Comparison of ENCODE assay signal across 14 mouse cellular contexts in genomic region chr4:86317916-86318542, GRCm38 (mm10).
DNase-seq lines count a peak whose midpoint lies in the region; ATAC-seq and TF ChIP-seq lines count a peak whose summit lies in the region.
"Had no signal": no experiment of that assay in that cellular context is flagged by ENCODE, and none has a peak within 500 bp of the region (broad histone marks: within the 10 kb centered on the region; RNA-seq: fewer than 3 reads in every experiment).

No protein-coding gene starts in this region.

- intact Hi-C loops in heart, postnatal 25 days (cut with DNase I) = no loop called here

- H3K27me3 ChIP-seq in heart, embryonic 15.5 days = no peaks in the 10 kb centered on the region
- H3K27me3 ChIP-seq in lung, embryonic 15.5 days = no peaks in the 10 kb centered on the region
- no peaks in the 10 kb centered on the region for H3K27me3 ChIP-seq in small intestine, adult 2 months (ENCODE audit: control insufficient read depth, insufficient read depth, low read length)
- H3K27me3 ChIP-seq: embryonic facial prominence, embryonic 15.5 days; liver, embryonic 15.5 days had no signal

- no peak for TF ChIP-seq CTCF in small intestine, adult 2 months (IDR thresholded peaks at IDR 0.05; ENCODE audit: extremely low read depth, insufficient read length, insufficient replicate concordance, low read depth, low read length)

- peaks cover 44% of the 10 kb centered on the region for H3K4me1 ChIP-seq in heart, embryonic 15.5 days (replicated peaks)
- peaks cover 33% of the 10 kb centered on the region for H3K4me1 ChIP-seq in lung, embryonic 15.5 days
- H3K4me1 ChIP-seq in small intestine, adult 2 months (ENCODE audit: control insufficient read depth, insufficient read depth, insufficient read length, low read length) = no peaks in the 10 kb centered on the region
- H3K4me1 ChIP-seq: embryonic facial prominence, embryonic 15.5 days; liver, embryonic 15.5 days had no signal

- no peak overlapping the region for H3K4me2 ChIP-seq in heart, embryonic 15.5 days
- no peak overlapping the region for H3K4me2 ChIP-seq in lung, embryonic 15.5 days
- H3K4me2 ChIP-seq: embryonic facial prominence, embryonic 15.5 days; liver, embryonic 15.5 days; midbrain, embryonic 11.5 days had no signal

- H3K4me3 ChIP-seq in heart, embryonic 15.5 days = no peak overlapping the region
- no peak overlapping the region for H3K4me3 ChIP-seq in lung, embryonic 15.5 days
- no peak overlapping the region for H3K4me3 ChIP-seq in small intestine, adult 2 months (ENCODE audit: low read depth, low read length)
- H3K4me3 ChIP-seq: embryonic facial prominence, embryonic 15.5 days; liver, embryonic 15.5 days had no signal

- no peak overlapping the region for H3K9ac ChIP-seq in heart, embryonic 15.5 days
- H3K9ac ChIP-seq in lung, embryonic 15.5 days = no peak overlapping the region
- H3K9ac ChIP-seq: embryonic facial prominence, embryonic 15.5 days; liver, embryonic 15.5 days had no signal

- no peaks in the 10 kb centered on the region for H3K9me3 ChIP-seq in heart, embryonic 15.5 days (replicated peaks)
- no peaks in the 10 kb centered on the region for H3K9me3 ChIP-seq in lung, embryonic 15.5 days
- H3K9me3 ChIP-seq: embryonic facial prominence, embryonic 15.5 days; liver, embryonic 15.5 days had no signal

- ATAC-seq in heart, embryonic 15.5 days (replicated peaks; ENCODE audit: insufficient number of reproducible peaks, insufficient read depth, low FRiP score, low read depth) = peak; percentile 54
- ATAC-seq in lung, embryonic 15.5 days (ENCODE audit: borderline replicate concordance, extremely low read depth, low FRiP score, low TSS enrichment) = peak; percentile 62

- H3K27ac ChIP-seq in heart, embryonic 15.5 days = peak overlapping the region; percentile 82
- peak overlapping the region; percentile 62 for H3K27ac ChIP-seq in lung, embryonic 15.5 days
- peak overlapping the region; percentile 42 for H3K27ac ChIP-seq in small intestine, adult 2 months (ENCODE audit: insufficient read depth, low read depth, low read length)
- H3K27ac ChIP-seq: embryonic facial prominence, embryonic 15.5 days; liver, embryonic 15.5 days had no signal

- 44% methylated on average over 3 of the region's 3 CpGs for WGBS in heart, embryonic 15.5 days
- 41% methylated on average over 3 of the region's 3 CpGs for WGBS in lung, embryonic 15.5 days
- 69% methylated on average over 3 of the region's 3 CpGs for WGBS in small intestine, adult 2 months

- TF ChIP-seq POLR2A in small intestine, adult 2 months (IDR thresholded peaks at IDR 0.05; ENCODE audit: low read depth, low read length) = no peak

- peak; percentile 14 to 35 for DNase-seq in adrenal gland, postnatal 36 days
- DNase-seq in adrenal gland, adult 18-20 months (ENCODE audit: low spot score in 2 of 2) = no peak
- DNase-seq in heart, postnatal 25 days (ENCODE audit: low spot score) = no peak
- no peak for DNase-seq in lung, postnatal 25 days (ENCODE audit: low spot score)
- DNase-seq in adipocyte (ENCODE audit: low spot score) = no peak
- DNase-seq: left cerebral cortex, postnatal 4 days; right cerebral cortex, postnatal 25 days; thymus, postnatal 36 days had no signal

- H3K36me3 ChIP-seq in heart, embryonic 15.5 days = no peaks in the 10 kb centered on the region
- H3K36me3 ChIP-seq in lung, embryonic 15.5 days = no peaks in the 10 kb centered on the region
- H3K36me3 ChIP-seq in small intestine, adult 2 months (ENCODE audit: control insufficient read depth, insufficient read depth, low read length) = no peaks in the 10 kb centered on the region
- H3K36me3 ChIP-seq: embryonic facial prominence, embryonic 15.5 days; liver, embryonic 15.5 days had no signal

Comparison
In these comparisons a context has a peak if more than half of its experiments do, and no peak if none do; other contexts are left out.
1. DNase-seq: peak in adrenal gland, postnatal 36 days (2 of 2); none in adrenal gland, adult 18-20 months (0 of 2), heart, postnatal 25 days (single experiment), lung, postnatal 25 days (single experiment) and adipocyte (single experiment).
2. Peak in every context shown above with its lines, with median percentiles within 50 percentile points of each other: H3K27ac ChIP-seq.